Mouse (Mus musculus) small intestine, adult 2 months (tissue): Measurements from ENCODE around the gene Chl1. TPM values are rescaled to one million over a fixed set of nuclear protein-coding genes. Genes with fewer than 3 reads are reported as not detected.

Experiments
- H3K27ac ChIP-seq: fragments of 200-500 bp; 2 replicates; pipeline ENCODE4 v1.5.1; 2012; ENCODE audit warnings: low read depth, low read length, control low read depth, inconsistent platforms; ENCODE audit not compliant: insufficient read depth
- H3K27me3 ChIP-seq: fragments of 200-500 bp; 2 replicates; pipeline ENCODE4 v1.6.1; 2012; ENCODE audit warnings: mild to moderate bottlenecking, moderate library complexity, low read length, inconsistent platforms; ENCODE audit not compliant: control insufficient read depth, insufficient read depth
- H3K36me3 ChIP-seq: fragments of 200-500 bp; 2 replicates; pipeline ENCODE4 v1.6.1; 2012; ENCODE audit warnings: mild to moderate bottlenecking, low read length, control low read depth, inconsistent platforms; ENCODE audit not compliant: control insufficient read depth, insufficient read depth
- H3K4me1 ChIP-seq: fragments of 200-500 bp; 2 replicates; pipeline ENCODE4 v1.6.1; 2012; ENCODE audit warnings: low read length, inconsistent platforms, mixed read lengths; ENCODE audit not compliant: control insufficient read depth, insufficient read depth, insufficient read length
- H3K4me3 ChIP-seq: fragments of 200-500 bp; 2 replicates; pipeline ENCODE4 v1.5.1; 2012; ENCODE audit warnings: low read depth, mild to moderate bottlenecking, control low read depth, inconsistent platforms, low read length, moderate library complexity
- CTCF ChIP-seq: fragments of 200-500 bp; IDR thresholded peaks from 2 replicates; pipeline ENCODE4 v1.5.1; 2012; ENCODE audit warnings: low read depth, mild to moderate bottlenecking, control low read depth, inconsistent platforms, low read length, moderate library complexity, mixed read lengths; ENCODE audit not compliant: insufficient replicate concordance, insufficient read length; ENCODE audit errors: extremely low read depth
- POLR2A ChIP-seq: fragments of 200-500 bp; IDR thresholded peaks from 2 replicates; pipeline ENCODE4 v1.6.1; 2012; ENCODE audit warnings: low read depth, mild to moderate bottlenecking, control low read depth, inconsistent platforms, low read length, moderate library complexity
- WGBS: fragments of 180-500 bp; shearing (Covaris S2); methylation state at CpG from one replicate; pipeline ENCODE4 v1.1.7; 2018; 5-methylcytosine and 5-hydroxymethylcytosine counted together
- polyA plus RNA-seq: library from polyadenylated mRNA; depleted of rRNA; stranded (reverse); fragments of >200 nt; gene quantifications from 2 replicates; pipeline ENCODE4 v1.2.3, GENCODE M21; 2012

Chl1 gene
- polyA plus RNA-seq, 1 experiment: 0.09 TPM

DNA sequence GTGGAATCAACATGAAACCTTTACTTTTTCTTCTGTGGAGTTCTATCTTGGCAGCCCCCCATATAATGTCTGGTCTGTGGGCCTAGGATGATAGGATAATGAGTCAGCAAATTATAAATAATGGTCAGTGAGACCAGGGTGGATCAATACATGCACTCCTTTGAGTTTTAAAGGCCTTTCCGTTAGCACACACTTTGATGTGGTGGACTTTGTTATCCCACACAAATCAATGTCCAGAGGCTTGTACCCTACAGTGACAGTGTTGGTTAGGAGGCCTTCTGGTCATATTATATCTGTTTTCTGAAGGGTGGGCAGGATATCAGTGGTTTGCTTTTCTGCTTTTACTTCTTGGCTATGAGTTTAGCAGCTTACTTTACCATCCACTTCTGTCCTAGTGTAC, 62.3 kb downstream of the Chl1 start:
- Histone ChIP-seq H3K27me3 (no peaks in the 10 kb centered on the region), H3K4me1 (no peaks in the 10 kb centered on the region), H3K27ac (no peak overlapping the region), H3K36me3 (no peaks in the 10 kb centered on the region), H3K4me3 (no peak overlapping the region)
- 40% methylated on average over 1 of the region's 1 CpGs for WGBS
- no peak for TF ChIP-seq CTCF
- no peak for TF ChIP-seq POLR2A

DNA sequence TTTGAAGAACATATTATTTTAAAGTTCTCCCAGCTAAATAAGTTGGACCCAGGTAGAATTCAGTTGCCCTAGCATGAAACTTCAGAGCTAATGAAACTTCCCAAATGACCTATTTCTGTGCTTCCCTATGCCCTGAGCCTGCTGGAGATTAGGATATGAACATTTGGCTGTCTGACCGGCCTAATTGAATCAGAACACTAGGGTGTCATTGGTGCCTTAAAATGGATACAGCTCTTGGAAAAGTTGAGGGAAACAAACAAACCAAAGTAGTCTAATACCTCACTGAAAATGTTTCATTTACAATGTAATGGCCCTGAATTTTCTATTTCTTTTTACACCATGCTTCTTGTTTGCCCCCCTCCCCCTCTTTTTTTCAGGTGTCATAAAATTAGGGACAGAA, 73.8 kb downstream of the Chl1 start:
- 100% methylated on average over 1 of the region's 1 CpGs for WGBS
- TF ChIP-seq CTCF: no peak
- Histone ChIP-seq H3K4me3 (no peak overlapping the region), H3K27ac (no peak overlapping the region), H3K36me3 (no peaks in the 10 kb centered on the region), H3K4me1 (no peaks in the 10 kb centered on the region), H3K27me3 (no peaks in the 10 kb centered on the region)

DNA sequence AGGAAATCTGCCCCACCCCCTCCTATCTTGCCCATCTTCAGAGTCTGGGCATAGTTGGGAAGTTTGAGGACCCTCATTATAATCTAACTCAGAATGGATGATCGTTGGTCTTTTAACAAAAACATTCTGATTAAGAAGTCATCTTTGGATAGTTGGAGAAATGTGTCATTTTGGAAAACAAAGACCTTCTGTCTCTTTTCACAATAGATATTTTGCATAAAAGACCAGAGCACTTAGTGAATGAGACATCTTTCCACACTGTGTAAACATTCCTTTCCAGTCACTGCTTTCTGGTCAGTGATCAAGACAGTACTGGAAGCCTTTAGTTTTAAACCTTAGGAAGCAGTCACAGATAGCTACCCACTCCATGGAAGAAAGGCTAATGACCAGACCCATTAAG, 75.3 kb downstream of the Chl1 start:
- no peak for TF ChIP-seq CTCF
- no peak for TF ChIP-seq POLR2A
- Histone ChIP-seq H3K36me3 (no peaks in the 10 kb centered on the region), H3K4me3 (no peak overlapping the region), H3K27ac (no peak overlapping the region), H3K27me3 (no peaks in the 10 kb centered on the region), H3K4me1 (no peaks in the 10 kb centered on the region)
- WGBS: 49% methylated on average over 1 of the region's 1 CpGs

DNA sequence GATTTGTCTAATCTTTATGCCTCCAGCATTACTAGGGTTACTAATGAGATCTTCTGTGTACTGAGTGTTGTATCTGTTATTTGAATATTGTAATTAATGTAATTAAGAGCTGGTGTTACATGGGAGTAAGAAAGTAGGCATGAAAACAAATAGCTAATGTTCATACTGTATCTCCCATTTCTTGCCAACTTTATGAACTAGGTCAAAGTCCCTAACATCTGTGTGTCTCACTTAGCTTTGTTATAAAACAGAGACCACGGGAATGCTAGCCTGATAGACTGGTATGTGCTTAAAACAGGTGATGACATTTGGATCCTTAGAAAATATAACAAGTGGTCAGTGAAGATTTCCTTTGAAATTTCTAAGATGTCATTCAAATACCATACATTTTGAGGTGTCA, 75.7 kb downstream of the Chl1 start:
- H3K4me1 ChIP-seq: no peaks in the 10 kb centered on the region
- 49% methylated on average over 1 of the region's 1 CpGs for WGBS
- H3K27ac ChIP-seq: no peak overlapping the region
- H3K27me3 ChIP-seq: no peaks in the 10 kb centered on the region
- H3K4me3 ChIP-seq: no peak overlapping the region
- H3K36me3 ChIP-seq: no peaks in the 10 kb centered on the region
- TF ChIP-seq POLR2A: no peak
- no peak for TF ChIP-seq CTCF

DNA sequence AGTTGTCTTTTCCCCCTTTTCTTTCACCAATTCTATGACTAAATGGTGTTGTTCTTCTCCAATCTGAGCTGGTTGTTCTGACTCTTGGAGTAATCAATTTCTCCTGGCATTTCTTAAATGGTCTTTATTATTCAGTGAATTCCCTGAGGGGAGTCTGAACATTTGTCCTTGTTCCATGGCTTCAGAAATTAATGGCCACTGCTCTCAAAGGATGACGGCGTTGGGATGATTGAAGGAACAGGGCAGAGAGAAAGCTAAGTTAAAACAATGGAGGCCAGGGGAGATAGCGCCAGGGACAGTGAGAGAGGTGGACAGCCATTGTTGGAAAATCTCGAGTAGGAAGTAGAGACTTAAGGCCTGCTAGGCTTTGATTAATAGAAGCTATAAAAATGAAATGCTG, 91.7 kb downstream of the Chl1 start:
- Histone ChIP-seq H3K4me3 (no peak overlapping the region), H3K4me1 (no peaks in the 10 kb centered on the region), H3K36me3 (no peaks in the 10 kb centered on the region), H3K27me3 (no peaks in the 10 kb centered on the region), H3K27ac (no peak overlapping the region)
- TF ChIP-seq CTCF (no peak), POLR2A (no peak)
- 66% methylated on average over 4 of the region's 4 CpGs for WGBS

DNA sequence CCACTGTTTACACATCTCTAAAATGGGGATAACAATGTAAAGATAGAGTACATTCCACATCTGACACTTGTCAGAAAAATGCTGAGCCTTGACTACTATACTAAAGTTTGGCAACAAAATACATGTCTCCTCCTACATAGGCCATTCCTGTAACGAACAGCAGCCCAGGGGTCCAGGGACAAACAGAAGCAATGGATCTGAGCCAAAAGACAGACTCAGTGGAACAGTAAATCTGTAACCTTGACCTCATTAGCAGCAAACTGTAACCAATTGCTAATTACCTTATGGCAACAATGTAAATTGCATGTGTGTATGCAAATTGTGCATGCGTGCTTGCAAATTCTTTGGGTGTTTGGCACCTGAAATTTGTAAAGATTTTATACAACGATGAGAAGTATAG, 100.3 kb downstream of the Chl1 start:
- 78% methylated on average over 3 of the region's 3 CpGs for WGBS
- no peak for TF ChIP-seq POLR2A
- no peak for TF ChIP-seq CTCF
- no peak overlapping the region for H3K27ac ChIP-seq
- H3K36me3 ChIP-seq: no peaks in the 10 kb centered on the region
- H3K4me3 ChIP-seq: no peak overlapping the region
- no peaks in the 10 kb centered on the region for H3K27me3 ChIP-seq
- H3K4me1 ChIP-seq: no peaks in the 10 kb centered on the region

DNA sequence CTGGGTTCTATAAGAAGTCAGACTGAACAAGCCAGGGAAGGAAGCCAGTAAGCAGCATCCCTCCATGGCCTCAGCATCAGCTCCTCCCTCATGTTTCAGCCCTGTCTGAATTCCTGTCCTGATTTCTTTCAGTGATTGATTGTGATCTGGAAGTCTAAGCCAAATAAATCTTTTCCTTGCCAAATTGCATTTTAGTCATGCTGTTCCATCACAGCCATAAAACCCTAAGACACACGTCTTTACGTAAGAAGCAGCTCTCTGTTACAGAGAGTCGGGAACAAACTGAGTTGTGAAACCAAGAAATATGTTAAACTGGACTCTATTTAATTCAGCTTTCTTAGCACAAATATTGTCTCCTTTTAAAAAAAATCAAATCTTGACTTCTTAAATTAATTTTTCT, 102.2 kb downstream of the Chl1 start:
- 80% methylated on average over 3 of the region's 3 CpGs for WGBS
- TF ChIP-seq CTCF (no peak), POLR2A (no peak)
- no peak overlapping the region for H3K4me3 ChIP-seq
- no peaks in the 10 kb centered on the region for H3K27me3 ChIP-seq
- no peaks in the 10 kb centered on the region for H3K36me3 ChIP-seq
- no peaks in the 10 kb centered on the region for H3K4me1 ChIP-seq
- no peak overlapping the region for H3K27ac ChIP-seq

DNA sequence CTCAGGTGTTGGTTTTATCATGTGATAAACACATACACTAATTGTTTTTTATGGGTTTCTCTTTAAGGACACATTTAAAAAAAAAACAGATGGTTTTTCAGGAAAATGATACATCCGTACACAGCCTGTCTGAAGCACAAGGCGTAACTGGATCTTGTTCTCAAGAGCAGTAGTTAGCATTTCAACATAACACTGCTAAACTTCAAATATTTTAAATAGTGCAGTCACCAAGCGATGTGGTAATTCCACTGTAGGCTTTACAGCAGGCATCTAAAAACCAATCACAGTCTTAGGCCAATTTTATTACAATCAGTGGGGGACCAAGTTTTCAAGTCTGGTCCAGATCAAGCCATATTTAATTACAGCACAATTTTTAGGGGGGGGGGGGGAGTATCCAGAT, 103.3 kb downstream of the Chl1 start:
- Histone ChIP-seq H3K36me3 (no peaks in the 10 kb centered on the region), H3K4me1 (no peaks in the 10 kb centered on the region), H3K4me3 (no peak overlapping the region), H3K27me3 (no peaks in the 10 kb centered on the region), H3K27ac (no peak overlapping the region)
- 82% methylated on average over 3 of the region's 3 CpGs for WGBS
- TF ChIP-seq POLR2A (no peak), CTCF (no peak)
